Mouse (Mus musculus) testis, postnatal 10 days (tissue): ENCODE measurements around the gene Lamb3.
"Not testable (repeated sequence)": the region's sequence is repeated elsewhere in the genome, so short reads cannot be mapped to it uniquely, and the experiment has no call there.

Source experiments
- DNase-seq: peaks from one replicate; pipeline ENCODE4 v3.0.0; 2021; ENCODE audit warnings: low spot score

Gene Lamb3

DNA sequence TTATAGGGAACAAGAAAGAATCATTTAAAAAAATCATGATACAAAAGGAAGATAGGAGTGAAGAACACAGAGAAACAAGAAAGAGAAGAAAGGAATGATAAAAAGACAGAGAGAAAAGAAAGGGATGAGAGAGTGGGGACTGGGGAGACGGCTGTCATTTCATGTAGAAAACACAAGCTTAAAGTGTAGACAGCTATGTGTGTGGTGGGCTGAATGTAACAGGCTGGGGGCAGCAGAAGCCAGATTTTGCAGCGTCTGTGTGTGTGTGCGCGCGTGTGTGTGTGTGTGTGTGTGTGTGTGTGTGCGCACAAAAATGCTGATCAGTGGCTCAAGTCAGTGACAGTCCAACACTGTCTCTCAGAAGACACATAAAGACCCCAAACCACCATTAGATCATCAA lies 36.7 kb downstream of the Lamb3 start:
- DNase-seq = no peak

DNA sequence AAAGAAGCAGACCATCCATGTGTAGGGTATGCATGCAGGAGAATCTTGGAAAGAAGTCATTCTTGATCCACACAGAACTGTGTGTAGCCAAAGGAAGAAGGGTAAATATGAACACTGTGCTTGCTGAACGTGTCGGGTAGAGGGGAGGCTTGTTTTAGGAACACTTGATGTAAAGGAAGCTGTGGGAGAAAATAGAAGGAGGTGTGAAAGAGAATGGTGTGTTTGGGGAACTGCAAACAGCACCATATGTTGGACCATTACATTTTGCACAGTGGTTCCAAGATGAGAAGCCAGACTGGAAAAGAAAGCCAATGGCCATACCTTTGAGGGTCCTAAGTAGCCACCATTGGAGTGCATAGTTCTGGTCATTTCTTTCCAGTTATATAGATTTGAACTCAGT lies 42.5 kb downstream of the Lamb3 start:
- DNase-seq = no peak

DNA sequence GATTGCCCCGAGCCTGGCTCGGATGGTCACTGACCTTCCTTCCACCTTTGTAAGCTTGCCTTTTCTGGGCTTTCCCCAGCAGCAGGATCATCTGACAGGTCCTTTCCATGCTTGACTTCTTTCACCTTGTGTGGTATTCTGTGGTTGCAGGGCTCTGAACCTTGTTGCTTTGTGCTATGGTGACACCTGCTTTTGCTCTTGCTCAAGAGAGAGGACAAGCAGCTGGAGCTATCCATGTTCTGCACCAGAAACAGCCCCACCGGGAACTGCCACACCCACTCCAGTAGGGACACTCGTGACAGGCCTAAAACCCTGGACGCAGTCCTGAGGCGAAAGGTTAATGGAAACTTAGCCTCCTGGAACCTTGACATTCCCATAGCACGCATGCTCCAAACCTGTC lies 43.9 kb downstream of the Lamb3 start:
- no peak for DNase-seq

DNA sequence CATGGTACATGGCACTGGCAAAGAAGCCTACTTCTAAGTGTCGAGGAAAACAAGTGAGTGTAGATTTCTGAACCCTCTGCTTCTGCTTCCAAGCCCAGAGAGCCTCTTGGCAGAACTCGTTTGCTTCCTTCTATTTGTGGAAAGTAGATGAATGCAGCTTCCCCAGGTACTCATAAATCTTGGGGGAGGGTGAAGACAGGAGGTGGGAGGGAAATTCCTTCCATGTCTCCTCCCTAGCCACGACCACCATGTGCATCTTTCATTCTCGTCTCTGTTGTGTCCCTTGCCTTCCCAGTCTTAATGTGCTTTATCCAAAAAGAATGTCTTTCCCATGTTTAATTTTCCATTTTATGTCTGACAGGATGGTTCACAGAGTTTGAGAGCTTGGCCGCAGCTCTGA lies 45.1 kb downstream of the Lamb3 start:
- DNase-seq = no peak

DNA sequence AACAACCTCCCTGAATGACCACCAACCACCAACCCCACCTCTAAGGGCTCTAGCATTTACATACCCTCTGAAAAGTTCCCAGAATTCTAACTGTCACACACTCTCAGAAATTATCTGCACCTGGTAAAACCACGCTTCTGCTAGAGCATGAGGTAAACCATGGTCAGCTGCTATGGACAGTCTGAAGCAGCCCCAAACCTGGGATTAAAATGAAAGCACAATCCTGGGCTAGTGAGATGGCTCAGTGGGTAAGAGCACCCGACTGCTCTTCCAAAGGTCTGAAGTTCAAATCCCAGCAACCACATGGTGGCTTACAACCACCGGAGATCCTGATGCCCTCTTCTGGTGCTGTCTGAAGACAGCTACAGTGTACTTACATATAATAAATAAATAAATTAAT lies 46.4 kb downstream of the Lamb3 start:
- not testable (repeated sequence) for DNase-seq

DNA sequence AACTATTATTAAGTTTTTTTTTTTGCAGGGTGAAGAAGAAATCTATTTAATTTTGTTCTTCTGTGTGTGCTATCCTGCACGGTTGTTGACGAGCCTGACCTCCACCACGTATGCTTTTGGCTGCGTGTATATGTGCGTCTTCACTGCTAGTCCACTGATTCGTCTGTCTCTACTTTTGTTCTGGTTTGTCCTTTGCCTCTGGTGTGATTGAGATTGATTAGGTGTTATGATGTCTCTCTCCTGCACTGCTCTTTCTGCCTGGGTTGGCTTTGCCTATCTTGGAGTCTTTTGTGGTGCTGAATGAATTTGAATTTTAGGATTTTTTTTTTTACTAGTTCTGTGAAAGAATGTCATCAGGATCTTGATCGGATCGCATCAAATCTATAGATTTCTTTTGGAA lies 47.5 kb downstream of the Lamb3 start:
- DNase-seq = no peak

DNA sequence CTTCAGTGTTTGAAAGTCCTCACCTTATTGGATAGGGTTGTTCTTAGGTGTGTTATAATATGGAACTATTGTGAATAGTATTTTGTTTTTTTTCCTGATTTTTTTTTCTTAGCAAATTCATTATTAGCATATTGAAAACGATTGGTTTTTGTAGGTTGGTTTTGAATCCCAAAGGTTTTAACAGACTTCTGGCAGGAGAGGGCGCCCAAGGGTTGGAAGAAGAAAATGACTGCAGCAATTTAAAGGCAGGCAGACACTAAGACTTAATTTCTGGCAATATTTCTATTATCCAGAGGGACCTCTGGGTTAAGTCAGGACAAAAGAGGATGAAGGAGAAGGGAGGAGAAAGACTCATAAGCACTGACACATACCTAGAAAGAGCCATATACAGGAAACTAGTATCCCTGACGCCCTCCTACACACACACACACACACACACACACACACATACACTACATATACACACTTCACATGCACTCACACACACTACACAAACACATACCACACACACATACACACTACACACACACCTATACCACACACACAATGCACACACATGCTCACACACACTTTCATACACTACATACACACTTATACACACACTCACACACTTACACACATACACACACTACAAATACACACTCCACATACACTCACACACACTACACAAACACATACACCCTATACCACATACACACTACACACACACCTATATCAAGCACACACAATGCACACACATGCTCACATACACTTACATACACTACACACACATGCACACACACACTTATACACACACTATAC lies 48.2 kb downstream of the Lamb3 start:
- DNase-seq = peak; percentile 89

DNA sequence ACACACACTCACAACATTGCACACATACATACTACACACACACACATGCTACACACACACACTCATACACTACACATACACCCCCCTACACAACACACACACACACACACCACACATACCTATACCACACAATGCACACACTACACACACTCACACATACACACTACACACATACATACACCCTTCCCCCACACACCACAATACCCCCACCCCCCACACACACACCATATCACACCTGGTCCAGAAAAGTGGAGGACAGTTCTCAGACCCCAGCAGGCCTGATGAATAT lies 48.7 kb downstream of the Lamb3 start:
- DNase-seq = no peak

DNA sequence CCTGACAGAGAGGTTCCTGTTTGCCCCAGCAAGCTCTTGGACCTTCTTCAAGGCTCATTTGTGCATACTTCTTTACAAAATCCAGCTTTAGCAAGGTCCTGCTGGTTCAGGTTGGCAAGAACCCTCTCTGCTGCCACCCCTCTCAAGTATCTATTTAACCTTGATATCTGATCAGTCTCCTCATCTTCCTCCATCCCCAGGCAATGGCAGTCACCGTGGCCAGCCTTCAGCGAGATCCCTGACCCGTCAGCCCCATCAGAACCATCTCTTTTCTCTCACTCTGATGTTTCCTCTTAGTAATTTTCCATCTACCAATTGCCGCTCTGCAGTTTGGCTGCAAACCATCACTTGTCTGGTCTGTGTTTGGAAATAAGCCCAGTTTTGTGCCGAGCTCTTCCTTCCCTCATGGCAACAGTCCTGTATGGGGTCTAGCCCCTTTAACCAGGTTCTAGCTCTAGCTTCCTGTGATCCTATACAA lies 49.2 kb downstream of the Lamb3 start:
- DNase-seq = no peak

DNA sequence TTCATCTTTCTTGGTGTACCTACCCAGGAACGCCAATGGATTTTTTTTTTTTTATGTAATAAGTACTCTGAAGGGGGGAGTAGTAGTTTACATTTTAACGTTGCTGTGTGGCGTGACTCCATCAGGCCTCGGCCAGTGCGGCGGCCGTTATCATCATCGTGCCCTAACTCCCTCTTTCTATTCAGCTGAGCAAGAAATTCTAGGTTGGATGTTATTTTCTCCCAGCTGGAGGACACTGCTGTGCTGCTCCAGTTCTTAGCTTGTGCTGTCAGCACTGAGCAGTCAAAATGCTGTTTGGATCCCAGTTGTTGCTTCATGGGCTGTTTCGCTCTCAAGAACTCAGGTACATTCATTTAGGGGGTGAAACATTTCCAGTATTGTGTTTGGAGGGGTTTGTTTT lies 52.1 kb downstream of the Lamb3 start:
- no peak for DNase-seq

DNA sequence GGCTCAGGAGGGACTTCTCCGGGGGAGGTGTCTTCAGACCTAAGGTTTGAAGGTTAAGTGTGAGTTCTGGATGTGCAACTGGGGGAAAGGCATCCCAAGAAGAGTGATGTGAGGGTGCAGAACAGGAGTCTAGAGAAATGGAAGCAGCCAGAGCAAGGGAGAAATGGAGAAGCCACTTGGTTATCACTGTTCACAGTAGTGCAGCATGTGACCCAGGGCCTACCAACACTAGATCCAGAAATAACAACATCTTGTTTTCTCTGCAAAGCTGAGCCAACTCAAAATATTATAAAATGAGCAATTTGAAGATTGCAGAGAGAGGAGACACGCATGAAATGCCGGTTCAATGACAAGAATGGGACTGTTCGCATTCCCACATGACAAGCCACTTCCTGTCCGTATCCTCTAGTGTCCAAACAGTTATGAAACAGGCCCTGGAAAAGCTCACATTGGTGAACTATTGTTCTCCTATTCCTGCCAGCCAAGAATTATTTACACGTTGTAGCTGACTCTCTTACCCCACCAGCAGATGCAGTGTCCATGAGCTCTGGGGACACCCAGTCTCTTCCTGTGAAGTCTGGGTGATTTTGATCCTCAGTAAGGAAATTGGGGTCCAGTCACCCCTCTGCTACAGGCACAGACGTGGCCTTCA lies 54.5 kb downstream of the Lamb3 start:
- DNase-seq = no peak

DNA sequence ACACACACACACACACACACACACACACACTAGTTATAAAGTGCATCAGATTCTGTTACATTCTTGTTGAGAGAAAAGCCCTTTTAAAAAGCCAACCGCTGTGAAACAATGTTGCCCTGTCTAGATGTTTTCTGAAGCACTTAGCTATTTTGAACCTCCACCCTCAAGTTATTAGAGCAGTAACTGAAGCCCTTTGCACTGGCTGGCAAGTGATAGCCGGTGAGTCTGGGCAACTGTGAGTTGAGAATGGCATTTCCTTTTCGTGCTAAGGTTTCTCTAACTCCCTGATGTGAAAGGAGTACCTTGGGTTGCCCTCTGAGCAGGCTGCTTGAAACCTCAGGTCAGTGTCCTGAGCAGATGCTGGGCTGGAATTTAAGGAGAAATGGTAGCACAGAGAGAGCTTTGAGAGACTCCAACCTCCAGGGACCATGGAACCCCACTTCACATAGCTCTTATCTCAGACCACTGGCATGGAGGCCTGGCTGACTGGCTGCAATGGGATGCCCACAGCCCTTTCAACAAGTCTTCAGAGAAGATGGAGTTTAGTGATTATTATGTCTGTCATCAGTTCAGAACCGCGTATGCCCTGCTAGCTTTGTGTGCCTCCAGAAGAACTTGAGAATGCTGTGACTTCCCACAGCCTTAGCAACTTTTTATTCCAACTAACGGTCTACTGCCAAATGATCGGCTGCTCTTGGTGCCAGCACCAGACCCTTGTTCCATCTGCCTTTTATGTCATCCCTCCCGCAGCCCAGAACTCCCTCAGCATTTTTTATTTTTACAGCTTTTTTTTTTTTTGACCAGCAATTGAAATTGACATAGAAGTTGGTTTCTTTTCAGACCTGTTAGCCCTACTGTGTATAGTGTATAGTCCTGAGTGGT lies 55.8 kb downstream of the Lamb3 start:
- no peak for DNase-seq

DNA sequence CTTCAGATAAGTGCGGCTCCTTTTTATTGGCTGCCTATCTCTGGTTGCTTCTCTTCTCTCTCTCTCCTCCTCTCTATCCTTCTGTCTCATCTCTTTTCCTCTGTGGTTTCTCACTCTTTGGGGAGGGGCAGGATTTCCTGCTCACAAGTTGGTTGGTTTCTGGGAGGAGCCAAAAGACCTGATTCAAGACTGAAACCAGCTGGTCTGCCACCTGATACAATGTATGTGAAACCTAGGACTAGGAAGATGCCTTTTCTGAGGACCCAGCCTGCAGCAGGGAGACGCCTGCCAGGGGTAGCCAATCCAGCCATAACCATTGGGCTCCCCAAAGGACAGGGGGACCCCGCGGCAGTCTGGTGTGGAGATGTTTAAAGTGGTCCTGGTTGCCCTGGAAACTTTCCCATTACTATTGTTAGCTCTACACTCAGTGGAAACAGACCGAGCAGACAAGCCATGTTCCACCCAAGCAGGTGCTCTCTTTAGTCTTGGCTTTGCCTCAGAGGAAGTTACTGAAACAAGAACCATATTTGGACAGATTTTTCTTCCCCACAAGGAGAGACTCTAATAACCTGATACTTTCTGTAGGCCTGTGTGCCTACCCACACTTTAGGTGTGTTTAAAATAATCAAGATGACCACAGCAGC lies 56.6 kb downstream of the Lamb3 start, which contains the start of gene Hsd11b1:
Hsd11b1 (minus strand) TSS at position 121 of the 644 bp plus-strand sequence.
- DNase-seq = no peak

DNA sequence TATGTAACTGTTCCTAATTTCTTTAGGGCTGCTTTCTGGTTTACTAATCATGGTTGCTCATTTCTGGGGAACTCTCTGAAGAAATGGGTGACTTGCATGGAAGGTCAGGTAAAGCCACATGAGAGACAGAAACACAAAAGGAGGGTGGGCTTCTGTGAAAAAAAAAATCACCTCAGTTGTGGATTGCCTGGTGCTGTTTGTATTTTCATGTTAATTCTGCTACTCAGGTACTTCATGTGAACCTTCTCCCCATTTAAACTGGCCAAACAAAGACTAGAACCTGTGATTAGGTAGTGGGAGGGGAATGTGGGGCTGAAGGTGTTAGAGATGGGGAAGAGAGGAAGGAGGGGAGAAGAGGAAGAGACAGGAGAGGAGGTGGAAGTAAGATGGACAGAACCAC lies 58.2 kb downstream of the Lamb3 start:
- no peak for DNase-seq

DNA sequence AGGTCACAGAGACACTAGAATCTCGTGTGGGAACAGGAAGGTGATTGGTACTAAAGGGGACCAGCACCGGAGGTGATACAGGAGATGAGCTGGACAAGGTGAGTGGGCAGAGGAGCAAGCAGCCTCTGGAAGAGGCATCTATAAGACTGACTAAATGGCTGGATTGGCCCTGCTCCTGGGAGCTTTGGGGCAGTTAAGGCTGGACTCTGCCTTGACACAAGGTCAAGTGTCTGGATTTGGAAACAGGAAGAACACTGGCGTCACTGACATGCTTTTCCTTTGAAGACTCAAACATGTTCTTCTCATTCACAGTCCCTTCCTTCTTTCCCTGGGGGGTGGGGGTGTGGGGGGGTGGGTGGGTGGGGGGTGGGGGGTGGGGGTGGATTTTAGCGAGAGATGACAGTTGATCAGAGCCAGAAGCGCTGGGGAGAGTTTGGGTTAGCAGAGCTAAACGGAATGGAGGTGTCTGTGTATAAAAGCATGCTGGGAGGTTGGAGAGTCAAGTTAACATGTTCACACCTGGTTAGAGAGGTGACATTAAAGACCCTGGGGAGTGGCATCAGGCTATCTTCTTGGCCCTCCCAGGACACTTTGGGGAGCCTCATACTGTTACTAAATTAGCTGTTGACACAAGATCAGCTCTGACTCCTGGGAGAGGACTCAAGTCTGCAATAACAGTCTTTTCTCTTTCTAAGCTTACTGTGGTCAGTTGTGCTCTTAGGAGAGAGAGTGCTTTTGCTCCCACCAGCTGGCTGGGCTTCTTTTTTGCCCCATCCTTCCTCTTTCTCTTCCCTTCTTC lies 63.7 kb downstream of the Lamb3 start:
- no peak for DNase-seq

DNA sequence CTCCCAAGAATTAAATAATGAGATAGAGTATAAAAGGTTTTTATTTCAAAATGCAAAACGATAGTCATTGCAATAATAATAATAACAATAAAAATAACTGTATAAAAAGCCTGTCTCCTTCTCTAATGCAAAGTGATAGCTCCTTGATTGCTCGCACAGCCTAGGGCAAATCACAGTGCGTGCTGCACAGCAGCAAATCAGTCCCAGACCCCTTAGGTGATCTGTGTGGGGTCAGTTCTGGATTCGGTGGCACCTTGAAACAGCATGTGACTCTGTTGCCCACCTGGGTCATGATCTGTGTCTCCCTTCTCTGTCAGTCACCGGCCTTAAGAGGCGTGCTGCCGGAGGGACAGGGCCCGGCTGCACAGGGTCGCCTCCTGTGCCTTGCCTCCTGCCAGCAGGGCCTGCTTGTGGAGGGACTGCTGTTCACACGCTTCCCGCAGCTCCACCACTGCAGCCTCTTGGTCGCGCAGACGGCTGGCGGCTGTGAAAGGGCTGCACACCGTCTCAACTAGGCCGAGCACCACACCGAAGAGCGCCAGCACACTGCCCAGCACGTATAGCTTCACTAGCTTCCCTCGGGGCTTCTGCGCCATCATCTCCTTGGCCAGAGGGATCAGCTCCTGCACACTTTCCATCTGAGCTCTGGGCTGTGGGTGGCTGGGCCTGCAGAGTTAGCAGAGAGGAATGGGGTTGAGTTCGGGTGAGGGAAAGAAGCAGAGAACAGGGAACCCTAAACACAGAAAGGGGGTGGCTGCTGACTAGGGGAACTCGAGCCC lies 64.8 kb downstream of the Lamb3 start:
- peak; percentile 50 for DNase-seq

DNA sequence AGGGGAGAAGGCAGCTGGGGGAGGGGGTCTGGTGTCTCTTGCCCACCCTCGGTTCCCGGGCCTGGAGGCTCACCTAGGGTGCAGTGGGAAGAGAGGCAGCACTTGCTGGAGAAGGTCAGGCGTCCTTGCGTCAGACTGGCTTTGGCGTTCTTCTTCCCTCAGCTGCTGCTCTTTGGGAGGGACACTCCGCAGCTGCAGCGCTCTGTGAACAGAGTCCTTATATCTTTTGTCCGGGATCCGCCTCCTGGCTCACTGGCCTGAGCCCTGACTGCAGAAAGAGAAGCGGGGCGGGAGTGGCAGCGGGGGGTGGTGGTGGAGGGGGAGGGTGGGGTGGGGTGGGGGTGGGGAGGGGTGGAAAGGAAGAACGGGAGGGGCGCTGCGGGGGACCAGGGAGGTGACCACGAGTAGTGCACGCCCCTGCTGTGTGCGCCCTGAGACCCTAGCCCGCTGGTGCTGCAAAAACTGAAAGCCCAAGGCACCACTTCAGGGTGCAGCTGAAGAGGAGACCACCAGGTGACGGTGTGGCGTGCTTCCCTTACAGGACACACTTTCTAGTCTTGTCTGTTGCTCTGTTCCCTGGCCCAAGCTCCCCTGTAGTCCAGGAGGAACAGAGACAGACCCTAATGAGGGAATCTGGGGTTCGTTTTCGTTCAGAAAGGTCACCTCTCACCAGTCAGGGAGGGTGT lies 65.6 kb downstream of the Lamb3 start, which contains the start of gene G0s2:
G0s2 (minus strand) TSS at position 302 of the 686 bp plus-strand sequence.
- peak; percentile 77 for DNase-seq

DNA sequence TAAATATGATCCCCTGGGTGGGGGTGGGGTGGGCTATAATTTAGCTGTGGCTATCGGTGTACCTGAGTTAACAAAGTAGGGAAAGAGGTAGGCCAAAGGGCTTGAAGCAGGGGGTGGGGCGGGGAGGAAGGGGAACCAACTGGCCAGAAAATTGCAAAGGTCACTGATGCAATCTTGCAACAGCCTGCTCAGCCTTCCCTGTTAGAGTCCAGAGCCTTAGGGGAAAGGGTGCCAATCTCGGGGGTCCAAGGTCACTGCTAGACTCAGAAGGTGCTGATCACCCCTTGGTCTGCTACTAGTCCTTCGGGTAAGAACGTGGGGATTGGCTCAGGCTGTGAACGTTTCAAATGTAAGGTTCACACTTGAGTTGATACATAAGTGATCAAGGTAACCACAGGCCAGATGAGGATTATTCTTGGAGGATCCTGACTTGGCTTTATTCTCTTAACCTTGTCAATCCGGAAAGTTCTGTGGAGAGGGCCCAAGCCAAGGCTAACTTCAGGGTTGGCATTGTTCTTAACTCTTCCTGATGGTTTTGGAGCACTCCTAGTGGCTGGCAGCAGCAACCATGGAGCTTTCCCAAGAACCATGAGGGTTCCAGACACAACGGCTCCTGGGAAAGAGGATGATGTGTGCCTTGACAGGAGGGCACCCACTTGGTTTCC lies 67.0 kb downstream of the Lamb3 start:
- no peak for DNase-seq

DNA sequence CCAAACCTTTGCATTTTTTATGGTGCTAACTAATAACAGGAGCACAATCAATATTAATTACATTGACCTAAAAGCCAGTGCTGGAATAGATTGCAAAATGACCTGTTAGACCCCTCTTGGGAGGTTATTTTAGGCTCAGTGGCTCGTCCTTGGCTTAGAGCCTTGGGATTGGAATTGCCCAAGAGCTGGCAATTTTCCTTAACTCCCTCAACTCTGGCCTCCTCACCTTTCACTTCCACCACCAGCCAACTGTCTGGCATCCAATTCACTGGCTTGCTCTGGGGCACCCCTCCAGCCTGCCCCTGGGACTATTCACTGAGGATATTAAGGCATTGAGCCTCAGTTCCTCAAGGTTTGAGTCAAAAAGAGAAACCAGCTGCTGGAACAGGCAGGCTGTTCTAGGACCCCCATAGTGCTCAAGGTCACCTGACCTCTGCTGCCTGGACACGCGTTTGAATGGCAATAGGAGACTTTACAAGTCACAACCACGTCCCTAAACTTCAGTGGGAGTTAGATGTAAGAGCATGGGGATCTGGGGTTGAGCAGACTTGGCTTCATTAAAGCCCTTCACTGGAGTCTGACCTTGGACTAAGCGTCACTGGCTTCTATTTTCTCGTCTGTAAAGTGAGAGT lies 71.0 kb downstream of the Lamb3 start:
- DNase-seq = no peak
